Mouse (Mus musculus) heart, postnatal 0 days (tissue): ENCODE results near the gene Cptp.

Source experiments
- CTCF ChIP-seq: IDR thresholded peaks from 2 replicates; pipeline ENCODE4 v1.5.1; 2016; ENCODE audit warnings: antibody characterized with exemption, control low read depth, low read depth
- EP300 ChIP-seq: IDR thresholded peaks from 2 replicates; pipeline ENCODE4 v1.6.1; 2016; ENCODE audit warnings: antibody characterized with exemption, low read depth

DNA sequence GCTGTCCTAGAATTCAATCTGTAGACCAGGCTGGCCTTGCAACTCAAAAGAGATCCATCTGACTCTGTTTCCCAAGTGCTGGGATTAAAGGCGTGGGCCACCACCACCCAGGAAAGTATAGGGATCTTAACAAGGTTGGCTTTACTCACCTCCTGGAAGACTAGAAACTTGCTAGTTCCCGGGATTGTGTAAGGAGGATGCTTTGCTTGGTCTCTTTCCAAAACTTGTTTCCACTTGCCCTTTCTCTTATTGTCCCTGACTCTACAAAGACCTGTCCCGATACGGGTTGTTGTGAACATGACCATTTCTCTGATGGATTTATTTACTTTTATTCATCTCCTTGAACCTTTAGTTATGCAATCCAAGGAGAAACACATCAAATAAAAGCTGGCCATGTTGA is 39.4 kb downstream of the Cptp start:
- no peak for TF ChIP-seq CTCF
- no peak for TF ChIP-seq EP300
